Mouse (Mus musculus): ENCODE data around the gene Srrm4.

Srrm4 gene

DNA sequence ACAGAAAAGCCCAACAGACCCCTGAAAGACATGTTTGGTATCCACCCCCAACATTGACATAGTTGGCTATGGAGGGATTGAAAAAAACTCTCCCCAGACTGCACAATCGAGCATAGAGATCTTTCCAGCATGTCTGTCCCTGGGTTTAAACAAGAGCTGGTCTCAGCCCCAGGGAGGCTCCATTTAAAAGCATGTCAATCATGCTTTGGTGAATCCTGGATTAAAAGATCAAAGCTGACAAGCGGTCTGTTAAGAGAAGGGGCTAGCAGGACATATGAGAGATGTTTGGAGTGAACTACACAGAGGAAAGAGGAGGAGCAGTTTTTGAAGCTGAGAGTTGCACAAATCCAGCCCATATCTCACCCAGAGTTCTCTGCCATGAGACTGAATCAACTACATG lies 38.5 kb downstream of the Srrm4 start:
- no peak for DNase-seq (ENCODE audit: low spot score)

- DNase-seq (ENCODE audit: low spot score), result no peak
Observed at GRCm38 (mm10) chr5:116552584-116552983, 39.0 kb downstream of the Srrm4 start.

DNA sequence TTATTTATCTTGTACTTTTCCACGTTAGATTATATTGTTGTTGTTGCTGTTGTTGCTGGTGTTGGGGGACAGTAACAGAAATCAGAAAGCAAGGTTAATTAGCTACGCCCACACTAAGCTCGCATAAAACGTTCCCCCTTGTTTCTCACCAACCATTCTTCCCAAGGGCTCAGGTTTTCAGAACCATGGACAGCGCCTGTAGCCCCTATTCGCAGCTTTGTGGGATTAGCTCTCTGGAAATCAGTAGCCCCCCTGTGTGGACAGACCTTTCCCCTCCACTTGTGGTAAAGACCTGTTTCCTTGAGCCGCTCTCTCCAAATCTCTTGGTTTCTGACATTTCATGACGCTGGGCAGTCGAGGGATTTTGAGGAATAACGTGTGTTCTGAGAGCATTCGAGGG lies 45.9 kb downstream of the Srrm4 start:
- no peak for DNase-seq (ENCODE audit: low spot score)

DNA sequence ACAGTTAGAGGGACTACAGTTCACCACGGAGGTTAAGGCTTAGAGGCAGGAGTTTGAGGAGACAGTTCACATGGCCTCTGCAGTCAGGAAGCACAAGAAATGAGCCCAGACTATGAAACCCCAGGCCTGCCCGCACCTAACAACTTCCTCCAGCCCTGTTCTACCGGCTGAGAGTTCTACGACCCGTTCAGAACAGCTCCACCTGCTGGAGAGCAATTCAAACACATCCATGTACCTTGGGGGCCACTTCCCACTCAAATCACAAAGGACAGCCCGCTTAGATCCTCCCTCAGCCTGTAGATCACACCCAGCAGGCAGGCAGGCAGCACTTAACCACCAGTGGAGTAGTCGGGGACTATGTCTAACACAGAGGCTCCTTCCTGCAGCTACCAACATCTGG lies 49.3 kb downstream of the Srrm4 start:
- DNase-seq (ENCODE audit: low spot score), result no peak

DNA sequence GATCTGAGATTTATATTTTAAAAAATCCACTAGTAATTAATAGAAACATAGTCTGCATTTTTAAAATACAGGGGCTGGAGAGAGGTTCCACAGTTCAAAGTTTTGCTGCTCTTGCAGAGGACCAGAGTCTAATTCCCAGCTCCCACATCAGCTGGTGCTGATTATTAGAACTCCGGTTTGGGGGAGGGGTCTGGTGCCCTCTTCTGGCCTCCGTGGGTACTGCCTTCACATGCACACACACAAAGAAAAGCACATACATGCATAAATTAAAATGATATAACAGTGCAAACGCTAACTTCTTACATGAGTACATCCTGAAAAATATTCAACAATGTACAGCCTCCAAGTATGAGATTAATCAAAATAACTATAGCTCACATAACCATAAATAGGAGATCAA lies 50.5 kb downstream of the Srrm4 start:
- DNase-seq (ENCODE audit: low spot score), result no peak

GRCm38 (mm10) chr5:116539360-116539759 lies 52.3 kb downstream of the Srrm4 start:
- no peak for DNase-seq (ENCODE audit: low spot score)

DNA sequence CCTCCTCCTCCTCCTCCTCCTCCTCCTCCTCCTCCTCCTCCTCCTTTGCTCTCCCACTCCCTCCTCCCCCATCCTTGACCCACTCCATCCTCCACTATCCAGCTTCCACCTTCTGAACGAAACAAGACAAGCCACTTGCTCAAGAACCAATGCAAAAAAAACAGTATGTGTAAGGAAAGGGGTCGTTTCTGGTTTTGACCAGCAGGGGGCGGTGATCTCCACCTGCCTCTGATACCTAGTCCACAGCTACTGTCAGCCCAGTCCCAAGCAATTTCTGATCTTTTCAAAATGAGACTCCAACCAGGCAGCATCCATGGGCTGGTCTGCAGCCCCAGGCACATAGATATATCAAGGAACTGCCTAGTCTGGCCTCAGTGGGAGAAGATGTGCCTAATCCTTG lies 53.1 kb downstream of the Srrm4 start:
- no peak for DNase-seq (ENCODE audit: low spot score)

DNA sequence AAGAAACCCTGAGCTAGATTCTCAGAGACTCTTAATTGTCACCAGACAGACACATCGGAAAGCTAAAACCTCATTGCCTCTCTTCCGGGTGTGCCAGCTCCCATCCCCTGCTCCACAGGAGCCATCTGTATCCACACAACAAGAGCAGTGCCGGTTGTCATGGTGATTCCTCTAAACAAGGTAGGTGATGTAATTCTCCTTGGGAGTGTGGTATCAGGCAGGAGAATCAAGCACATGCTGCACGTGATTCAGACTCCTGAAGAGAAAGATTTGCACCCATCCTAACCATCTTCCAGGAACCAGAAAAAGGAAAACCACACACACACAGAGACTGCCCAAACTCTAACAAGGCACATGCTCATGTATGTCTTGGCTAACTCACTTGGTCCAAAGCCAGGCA lies 65.3 kb downstream of the Srrm4 start:
- no peak for DNase-seq (ENCODE audit: low spot score)

DNA sequence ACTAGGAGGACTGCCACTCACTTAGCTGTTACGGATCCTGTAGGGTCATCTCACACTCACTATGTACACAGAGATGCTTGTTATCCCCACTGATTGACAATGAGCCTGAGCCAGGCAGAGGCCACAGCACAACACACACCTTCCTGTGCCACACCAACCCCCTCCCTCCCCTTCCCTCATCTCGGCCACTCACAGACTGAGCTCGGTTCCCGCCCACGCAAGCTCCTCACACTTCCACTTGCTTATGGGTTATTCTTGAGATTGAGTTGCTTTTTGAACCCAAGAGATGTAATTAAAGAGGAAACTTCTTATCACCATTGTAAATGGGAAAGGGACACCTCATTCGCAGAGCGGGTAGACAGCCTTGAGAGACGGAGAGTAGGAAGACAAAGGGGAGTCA lies 66.3 kb downstream of the Srrm4 start:
- DNase-seq (ENCODE audit: low spot score), result no peak

DNA sequence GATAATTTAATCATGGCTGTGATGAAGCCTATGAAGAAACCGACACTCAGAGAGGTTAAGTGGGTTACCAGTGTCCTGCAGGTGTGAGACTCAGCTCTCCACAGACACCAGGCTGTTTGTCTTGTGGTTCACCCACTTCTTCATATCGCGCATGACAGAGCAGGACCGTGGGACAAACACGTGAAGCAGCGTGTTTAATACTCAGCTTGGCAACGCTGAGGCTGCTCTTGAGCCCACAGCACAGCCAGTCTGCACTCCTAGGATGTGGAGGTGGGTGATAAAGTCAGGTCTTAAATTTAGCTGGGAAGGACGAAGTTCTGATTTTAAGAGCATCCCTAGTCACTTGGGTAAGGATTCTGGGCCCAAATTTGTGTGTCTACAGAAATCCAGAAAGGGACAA lies 68.1 kb downstream of the Srrm4 start:
- no peak for DNase-seq (ENCODE audit: low spot score)

DNA sequence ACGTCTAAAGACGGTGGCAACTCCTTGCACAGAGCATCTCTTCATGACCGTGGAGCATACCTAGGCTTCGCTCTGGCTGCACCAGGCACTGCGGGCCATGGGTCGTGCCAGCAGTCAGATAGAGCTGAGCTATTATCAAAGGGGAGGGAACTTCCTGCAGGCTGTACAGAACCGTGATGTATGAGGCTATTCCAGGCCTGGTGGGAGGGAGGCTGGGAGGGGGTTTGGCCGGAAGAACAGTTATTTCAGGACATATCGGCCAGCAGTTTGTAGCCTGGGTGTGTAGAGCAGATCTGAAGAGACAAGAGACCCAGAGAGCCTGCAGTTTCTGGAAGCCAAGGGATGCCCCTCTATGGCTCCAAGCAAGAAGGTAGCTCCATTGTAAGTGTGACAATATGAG lies 68.5 kb downstream of the Srrm4 start:
- DNase-seq (ENCODE audit: low spot score), result no peak

GRCm38 (mm10) chr5:116522273-116522672 lies 69.3 kb downstream of the Srrm4 start:
- DNase-seq (ENCODE audit: low spot score), result no peak

DNA sequence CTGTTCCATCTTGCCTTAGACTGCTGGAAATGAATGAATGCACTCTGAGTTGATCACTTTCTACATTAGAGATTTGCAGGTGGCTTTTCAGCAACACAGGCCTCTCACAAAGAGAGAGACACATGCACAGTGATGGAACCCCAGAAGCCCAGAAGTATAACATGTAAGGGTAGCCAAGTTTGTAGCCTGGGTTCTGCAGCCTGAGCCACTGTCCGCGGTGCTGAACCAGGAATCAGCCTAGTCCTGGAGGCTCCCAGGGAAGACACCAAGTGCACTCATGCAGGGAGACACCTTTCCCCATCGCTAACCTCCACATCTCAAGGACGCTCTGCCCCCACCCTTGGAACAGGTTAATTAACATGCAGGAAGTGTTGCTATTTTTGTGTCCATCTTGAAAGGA lies 73.6 kb downstream of the Srrm4 start:
- no peak for DNase-seq (ENCODE audit: low spot score)

DNA sequence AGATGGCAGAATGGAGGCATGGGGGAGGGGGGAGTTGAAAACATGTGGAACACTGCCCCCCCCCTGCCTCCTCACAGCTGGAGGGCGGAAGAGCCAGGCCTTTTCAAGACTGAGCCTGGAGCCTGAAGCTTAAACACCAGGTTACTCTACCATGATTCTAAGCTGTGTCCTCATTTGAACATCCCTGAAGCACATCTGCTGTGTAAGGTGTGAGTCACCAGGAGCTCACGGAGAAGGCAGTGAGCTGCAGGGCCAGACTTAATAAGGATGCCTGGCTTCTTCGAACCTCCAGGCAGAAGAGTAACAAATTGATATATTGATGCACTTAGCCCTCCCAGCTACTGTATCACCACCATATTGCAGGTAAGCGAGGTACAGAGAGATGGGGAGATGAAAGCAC lies 79.5 kb downstream of the Srrm4 start:
- no peak for DNase-seq (ENCODE audit: low spot score)

DNA sequence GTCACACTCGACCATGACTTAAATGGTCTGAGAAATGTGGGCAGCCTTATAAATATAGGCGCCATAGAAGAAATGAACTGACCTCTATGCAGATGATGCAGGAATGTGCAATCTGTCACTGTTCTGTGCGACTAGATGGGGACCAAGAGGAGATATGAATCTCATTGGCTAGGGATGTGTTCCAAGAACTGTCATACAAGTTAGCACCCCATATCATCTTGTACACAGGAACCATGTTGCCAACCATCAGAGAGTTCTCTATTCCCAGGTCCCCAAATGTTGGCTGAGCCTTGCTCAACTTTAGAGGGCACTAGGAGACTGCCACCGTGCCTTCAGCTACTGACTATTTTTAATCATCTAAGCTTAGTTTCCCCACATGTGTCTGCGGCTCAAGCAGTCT lies 81.4 kb downstream of the Srrm4 start:
- DNase-seq (ENCODE audit: low spot score), result no peak

GRCm38 (mm10) chr5:116501342-116501741 lies 90.3 kb downstream of the Srrm4 start:
- no peak for DNase-seq (ENCODE audit: low spot score)

- no peak for DNase-seq (ENCODE audit: low spot score)
Observed at GRCm38 (mm10) chr5:116498880-116499640, 92.6 kb downstream of the Srrm4 start.

- DNase-seq (ENCODE audit: low spot score), result no peak
Observed at GRCm38 (mm10) chr5:116497866-116498265, 93.8 kb downstream of the Srrm4 start.

DNA sequence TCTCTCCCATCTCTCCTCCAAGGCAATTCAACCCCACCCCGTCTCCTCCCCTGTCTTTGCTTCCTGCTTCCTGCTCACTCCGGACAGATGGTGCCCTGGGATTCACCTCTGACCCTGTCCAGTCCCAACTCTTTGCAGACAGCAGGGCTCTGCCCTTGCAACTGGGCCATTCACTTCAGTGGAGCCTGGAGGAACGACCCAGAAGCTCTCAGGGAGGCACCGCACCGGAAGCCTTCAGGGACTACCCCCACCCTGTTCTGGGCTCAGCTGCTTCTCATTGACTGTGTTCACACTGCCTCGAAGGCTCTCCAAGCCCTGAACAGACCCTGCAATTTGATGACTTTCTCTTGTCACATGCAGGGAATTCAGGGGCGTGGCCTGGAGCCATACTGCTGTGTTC lies 94.4 kb downstream of the Srrm4 start:
- DNase-seq (ENCODE audit: low spot score), result no peak

DNA sequence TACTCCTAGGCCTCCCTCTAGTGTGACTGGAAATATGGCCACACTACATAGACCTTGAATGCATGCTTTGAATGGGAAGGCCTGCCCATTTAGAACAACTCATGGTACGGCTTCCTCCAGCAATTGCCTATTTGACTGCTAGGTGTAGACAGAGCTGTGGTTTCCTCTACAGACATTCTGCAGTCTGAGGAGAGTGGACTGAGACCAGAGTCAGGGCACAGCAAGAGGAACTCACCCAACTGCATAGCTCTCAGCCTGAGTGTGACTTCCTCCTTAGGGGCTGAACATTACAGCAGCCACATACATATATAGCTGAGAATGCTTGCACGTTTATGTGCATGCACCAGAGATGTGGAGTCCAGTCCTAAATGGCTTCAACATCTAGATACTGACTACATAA lies 94.9 kb downstream of the Srrm4 start:
- no peak for DNase-seq (ENCODE audit: low spot score)

- DNase-seq (ENCODE audit: low spot score), result no peak
Observed at GRCm38 (mm10) chr5:116495466-116495865, 96.2 kb downstream of the Srrm4 start.

- no peak for DNase-seq (ENCODE audit: low spot score)
Observed at GRCm38 (mm10) chr5:116494377-116494776, 97.2 kb downstream of the Srrm4 start.

GRCm38 (mm10) chr5:116492726-116493125 lies 98.9 kb downstream of the Srrm4 start:
- DNase-seq (ENCODE audit: low spot score), result no peak

DNA sequence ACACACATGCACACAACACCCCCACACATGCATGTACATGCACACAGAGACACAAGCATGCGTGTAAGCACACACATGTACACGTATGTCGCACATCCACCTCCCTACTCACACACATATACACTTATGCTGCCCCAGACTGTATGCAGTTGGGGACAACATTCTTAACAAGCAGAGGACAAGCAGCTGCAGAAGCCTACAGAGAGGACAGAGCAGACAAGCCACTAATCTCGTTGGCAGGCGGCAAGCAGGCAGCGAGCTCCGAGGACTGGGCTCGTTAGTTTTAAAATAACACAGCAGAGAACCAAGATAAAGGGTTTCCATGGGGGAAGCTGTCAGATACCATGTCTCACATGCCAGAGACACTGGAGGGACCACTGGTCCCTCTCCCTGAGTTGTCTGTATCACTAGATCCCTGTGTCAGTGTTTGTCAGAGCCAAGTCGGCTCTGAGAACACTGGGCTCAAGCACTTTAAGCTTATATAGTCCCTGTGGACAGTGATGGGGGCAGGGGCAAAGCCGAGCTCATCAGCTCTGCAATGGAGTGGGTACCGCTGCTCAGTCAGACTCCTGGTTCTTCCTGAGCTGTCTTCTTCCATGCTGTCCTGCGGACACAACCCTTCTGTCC lies 99.7 kb downstream of the Srrm4 start:
- DNase-seq (ENCODE audit: low spot score), result no peak

All from urinary bladder, postnatal 14 days (tissue).